Mouse (Mus musculus): ENCODE measurements around the gene Lmo1. TPM values are rescaled to one million over a fixed set of nuclear protein-coding genes. Genes with fewer than 3 reads are reported as not detected.

Gene Lmo1
- 10 to 100 TPM; 24.8 to 25.3 TPM for total RNA-seq (2023)

DNA sequence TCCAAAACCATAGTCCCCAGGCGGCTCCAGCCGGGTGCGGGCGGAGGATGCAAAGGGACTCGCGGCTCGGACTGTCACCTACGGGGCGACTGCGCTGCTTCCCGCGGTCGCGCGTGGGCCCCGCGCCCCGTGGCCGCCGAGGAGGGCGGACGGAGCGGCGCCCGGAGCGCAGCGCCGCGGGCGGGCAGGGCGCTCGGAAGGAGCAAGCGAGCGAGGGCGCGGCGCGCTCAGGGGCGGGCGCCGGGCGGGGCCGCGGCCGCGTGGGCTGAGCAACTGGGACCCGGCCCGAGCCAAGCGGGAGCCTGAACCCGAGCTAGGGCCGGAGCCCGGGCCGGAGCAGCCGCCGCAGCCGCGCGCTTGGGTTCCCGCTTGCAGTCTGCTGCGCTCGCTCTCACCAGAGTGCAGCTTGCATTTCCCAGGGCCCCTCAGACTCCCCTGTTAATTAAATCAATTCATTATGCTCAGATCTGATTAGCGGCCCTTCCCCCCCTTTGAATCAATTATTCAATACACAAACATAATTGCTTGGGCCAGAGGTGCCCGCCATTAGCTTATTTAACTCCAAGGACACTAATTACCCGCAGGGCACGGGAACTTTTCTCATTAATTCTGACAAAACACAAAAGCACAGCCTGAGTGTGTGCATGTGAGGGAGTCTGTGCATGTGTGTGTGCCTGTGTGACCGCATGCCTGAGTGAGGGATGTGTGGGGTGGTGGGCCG lies at the start of gene Lmo1:
TSS of gene Lmo1 (minus strand) at position 259 of the 721 bp plus-strand sequence.

Other genes starting within 250 kb of the Lmo1 start
- under 1 TPM; 0.26 to 0.28 TPM for gene Nlrp10, start 245.0 kb downstream of the Lmo1 start, total RNA-seq (2023)
- 100 to 1,000 TPM; 122 to 123 TPM for gene Eif3f, start 240.8 kb downstream of the Lmo1 start, total RNA-seq (2023)
- not detected for gene Tub, start 224.9 kb downstream of the Lmo1 start, total RNA-seq (2023)
- 1 to 10 TPM in 1 of 2 experiments, under 1 TPM in 1; 0.39 to 1.5 TPM for gene Ric3, start 91.9 kb downstream of the Lmo1 start, total RNA-seq (2023)